Mouse (Mus musculus): Measurements from ENCODE around the gene Rhoc.

Gene Rhoc

DNA sequence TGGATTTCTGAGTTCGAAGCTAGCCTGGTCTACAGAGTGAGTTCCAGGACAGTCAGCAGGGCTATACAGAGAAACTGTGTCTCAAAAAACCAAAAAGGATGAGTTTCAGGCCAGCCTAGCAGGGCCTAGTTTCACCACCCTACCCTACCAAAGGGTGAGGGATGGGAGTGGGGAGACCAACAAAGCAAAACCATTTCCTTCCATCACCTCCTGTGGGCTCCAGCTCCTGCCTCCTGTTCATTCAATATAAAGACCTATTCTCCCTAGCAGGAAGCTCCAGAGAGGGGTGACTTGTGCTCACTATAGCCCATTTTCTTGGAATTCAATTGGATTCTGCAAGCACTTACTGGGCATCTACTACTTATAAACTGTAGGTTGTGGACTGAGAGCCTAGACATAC lies 26.6 kb downstream of the Rhoc start:
- DNase-seq (ENCODE audit: inconsistent age in 2 of 2, low spot score in 1 of 2) = no peak

DNA sequence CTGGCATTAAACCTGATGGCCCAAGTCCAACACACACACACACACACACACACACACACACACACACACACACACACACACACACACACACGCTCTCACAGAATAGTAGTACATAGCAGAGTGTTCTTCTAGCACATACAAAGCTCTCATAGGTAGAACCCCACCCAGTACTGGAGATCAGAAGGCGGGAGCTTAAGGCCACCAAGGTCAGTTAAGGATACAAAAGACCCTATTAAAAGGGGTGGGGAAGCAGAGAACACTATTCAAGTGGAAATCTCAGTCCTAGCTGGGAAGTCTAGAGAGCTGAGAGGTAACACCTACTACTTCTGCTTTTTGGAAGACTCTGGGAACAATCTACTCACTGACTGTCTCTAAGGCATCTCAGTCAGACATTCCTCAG lies 27.2 kb downstream of the Rhoc start:
- no peak for DNase-seq (ENCODE audit: inconsistent age in 2 of 2, low spot score in 1 of 2)

DNA sequence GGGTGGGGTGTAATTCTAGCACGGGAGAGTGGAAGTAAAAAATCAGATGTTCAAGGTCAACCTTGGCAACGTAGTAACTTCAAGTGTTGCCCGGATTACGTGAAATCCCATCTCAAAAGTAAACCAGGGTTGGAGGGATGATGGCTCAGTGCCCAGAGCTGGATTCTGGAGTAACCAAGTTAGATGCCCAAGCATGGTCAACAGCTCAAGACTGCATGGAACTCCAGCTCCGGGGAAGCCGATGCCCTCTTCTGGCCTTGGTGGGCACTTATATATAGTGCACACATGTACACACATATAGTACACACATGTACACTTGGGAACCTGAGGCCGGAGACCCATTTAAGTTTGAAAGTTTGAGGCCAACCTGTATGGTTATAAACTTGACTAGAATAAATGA lies 28.0 kb downstream of the Rhoc start:
- no peak for DNase-seq (ENCODE audit: inconsistent age in 2 of 2, low spot score in 1 of 2)

DNA sequence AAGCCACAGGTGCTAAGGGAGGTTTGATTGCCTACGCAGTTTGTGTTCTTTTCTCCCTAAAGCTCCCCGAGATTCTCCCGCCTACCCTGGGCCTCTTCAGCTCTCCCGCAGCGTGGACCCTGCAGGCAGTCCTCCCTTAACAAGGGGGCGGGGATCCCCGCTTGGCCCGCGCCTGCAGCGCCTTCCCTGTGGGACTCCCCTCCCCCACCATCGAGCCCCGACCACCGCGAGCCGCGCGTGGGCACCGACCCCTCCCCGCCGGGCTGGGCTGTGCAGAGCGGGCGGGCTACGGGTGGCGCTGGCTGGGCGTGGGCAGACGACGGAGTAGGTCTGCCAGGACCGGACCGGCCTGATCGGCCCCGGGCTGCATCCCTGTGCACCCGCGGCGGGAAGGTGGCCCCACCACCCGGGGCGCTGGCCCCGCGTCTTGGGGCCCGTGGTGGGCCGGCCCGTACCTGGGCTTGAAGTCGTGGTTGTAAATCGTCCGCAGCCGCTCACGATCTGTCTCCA lies 29.4 kb downstream of the Rhoc start:
- DNase-seq (ENCODE audit: inconsistent age in 2 of 2, low spot score in 1 of 2) = peak; percentile 71 to 90

DNA sequence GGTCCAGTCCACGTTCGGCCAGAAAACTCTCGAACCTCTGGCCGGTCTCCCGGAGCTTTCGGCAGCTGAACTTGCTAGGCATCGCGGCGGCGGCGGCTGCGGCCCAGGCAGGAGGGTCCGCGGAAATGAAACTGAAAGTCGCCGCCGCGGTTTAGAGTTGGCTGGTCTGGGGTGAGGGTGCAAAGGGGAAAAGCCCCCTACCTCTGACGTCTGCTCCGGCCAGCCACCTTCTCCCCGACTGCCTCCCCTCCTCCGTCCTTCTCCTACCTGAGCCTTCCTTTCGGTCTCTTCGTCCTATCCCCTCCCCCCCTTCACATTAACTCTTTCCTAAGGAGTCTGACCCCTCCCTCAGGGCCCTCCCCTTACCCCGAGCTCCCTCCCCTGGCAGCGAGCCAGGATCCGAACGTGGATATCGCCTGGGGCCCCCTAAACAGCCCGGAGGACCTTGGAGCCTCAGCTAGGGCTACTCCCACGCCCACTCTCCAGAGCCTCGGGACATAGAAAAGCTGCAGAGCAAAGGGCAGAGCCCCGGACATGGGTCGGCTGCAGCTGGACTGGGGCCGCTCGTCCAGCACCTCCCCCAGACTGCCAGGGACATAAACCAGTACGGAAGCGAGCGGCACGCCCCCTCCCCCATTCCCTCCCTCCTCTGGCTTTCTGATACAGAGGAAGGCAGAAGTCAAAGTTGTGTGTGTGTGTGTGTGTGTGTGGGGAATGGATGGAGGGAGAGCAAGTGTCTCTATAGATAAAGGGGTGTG lies 30.0 kb downstream of the Rhoc start, which contains the start of gene Mov10:
Gene Mov10 (minus strand): TSS at position 573 of the 758 bp plus-strand sequence.
- peak; percentile 74 to 91 for DNase-seq (ENCODE audit: inconsistent age in 2 of 2, low spot score in 1 of 2)

DNA sequence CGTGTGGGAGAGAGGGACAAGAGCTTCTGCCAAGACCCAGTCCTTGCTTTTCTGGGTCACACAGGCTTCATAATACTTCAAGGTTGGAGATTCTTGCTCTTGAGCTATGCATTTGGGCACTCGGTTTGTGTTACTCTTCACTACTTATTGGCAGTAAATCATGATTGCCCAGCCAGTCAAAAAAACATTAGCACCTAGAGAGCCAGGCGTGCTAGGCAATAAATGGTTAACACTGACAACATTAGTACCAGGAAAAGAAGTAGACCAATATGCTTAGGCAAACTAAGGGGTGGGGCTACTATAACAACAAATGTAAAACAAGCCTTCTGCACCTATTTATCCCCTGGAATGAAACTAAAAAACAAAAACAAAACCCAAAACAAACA lies 30.6 kb downstream of the Rhoc start:
- DNase-seq (ENCODE audit: inconsistent age in 2 of 2, low spot score in 1 of 2) = no peak

DNA sequence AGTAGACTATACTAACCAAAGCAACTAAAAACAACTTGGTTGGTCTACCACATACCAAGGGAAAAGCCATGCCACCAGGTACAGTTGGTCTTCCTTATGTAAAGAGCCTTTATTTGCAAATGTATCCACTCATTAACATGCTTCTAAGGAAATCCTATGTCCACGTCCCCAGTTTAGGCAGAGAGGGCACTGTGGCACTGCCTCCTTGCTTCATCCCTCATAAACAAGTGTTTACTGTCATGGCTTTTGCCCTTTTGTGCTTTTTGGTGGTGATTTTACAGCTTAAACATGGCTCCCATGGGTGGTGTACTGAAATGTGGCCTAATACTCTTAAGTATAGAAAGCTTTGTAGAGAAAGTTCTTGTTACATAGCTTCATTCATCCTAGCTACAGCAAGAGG lies 32.3 kb downstream of the Rhoc start:
- no peak for DNase-seq (ENCODE audit: inconsistent age in 2 of 2, low spot score in 1 of 2)

DNA sequence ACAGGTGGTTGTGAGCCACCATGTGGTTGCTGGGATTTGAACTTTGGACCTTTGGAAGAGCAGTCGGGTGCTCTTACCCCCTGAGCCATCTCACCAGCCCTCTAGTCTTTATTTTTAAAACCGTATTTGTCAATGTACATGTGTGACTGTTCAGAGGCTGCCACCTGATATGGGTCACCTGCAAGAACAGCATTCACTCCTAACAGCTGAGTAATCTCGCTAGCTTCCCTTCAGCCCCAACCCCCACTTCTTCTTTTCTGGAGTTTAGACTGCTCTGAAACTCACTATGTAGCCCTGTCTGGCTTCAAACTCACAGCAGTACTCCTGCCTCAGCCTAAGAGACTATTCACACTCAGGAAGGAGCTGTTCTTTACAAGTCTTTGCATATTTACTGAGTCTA lies 34.2 kb downstream of the Rhoc start:
- no peak for DNase-seq (ENCODE audit: inconsistent age in 2 of 2, low spot score in 1 of 2)

DNA sequence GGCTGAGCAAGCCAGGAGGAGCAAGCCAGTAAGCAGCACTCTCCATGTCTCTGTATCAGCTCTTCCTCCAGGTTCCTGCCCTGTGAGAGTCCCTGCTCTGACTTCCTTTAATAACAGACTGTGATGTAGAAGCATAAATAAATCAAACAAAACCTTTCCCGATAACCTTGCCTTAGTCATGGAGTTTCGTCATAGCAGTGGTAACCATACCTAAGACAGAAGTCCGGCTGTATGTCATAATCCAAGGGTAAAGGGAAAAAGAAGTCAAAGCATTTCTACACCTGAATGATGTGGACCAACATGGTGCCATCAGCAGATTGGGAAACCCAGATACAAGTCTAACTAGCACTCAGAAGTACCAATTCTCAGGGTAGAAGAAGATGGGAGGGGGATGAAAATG lies 47.6 kb downstream of the Rhoc start:
- DNase-seq (ENCODE audit: inconsistent age in 2 of 2, low spot score in 1 of 2) = peak in 1 of 2 experiments; percentile 43

DNA sequence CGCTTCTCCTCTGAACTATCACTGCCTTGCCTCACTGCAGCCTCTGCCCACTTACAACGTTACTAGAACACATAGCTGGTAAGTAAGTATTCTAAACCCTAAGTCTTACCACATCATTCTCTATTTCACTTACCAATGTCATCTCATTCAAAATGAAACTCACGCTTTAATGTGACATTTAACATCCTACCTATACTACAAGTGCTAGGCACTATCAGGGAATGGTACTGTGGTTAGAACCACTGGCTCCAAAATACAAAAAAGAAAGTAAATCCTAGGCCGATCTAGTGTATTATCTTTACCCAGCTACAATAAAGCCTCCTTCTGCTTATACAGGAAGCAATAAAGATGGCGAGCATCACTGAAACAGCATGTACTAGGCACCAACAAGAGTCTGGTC lies 52.9 kb downstream of the Rhoc start:
- DNase-seq (ENCODE audit: inconsistent age in 2 of 2, low spot score in 1 of 2) = no peak
